Mouse (Mus musculus) common myeloid progenitor, adult 5-6 weeks (primary cell): ENCODE measurements around the gene Cox11. TPM values are rescaled to one million over a fixed set of nuclear protein-coding genes. Genes with fewer than 3 reads are reported as not detected.

Source experiments
- total RNA-seq: library from RNA; stranded (forward); fragments of 200-1000, 187-1606 nt; gene quantifications from 2 replicates; pipeline ENCODE4 v1.2.3, GENCODE M21; 2017

Gene Cox11
- total RNA-seq, 1 experiment from 2014 or later = 36.2 TPM

Other genes starting within 250 kb of the Cox11 start
- gene Hlf, start 247.3 kb upstream of the Cox11 start, total RNA-seq = 9.2 and 15.9 TPM in 2 replicates
- 9.0 and 9.1 TPM in 2 replicates for gene Stxbp4, start 89 bp upstream of the Cox11 start, total RNA-seq
- 39.1 and 44.7 TPM in 2 replicates for gene Tom1l1, start 50.2 kb downstream of the Cox11 start, total RNA-seq